Mouse (Mus musculus): Measurements from ENCODE around the gene Rccd1. TPM values are rescaled to one million over a fixed set of nuclear protein-coding genes. Genes with fewer than 3 reads are reported as not detected.
A peak's percentile ranks its signal among the peaks of the same experiment; 100 is the strongest.
"Not testable (repeated sequence)": the region's sequence is repeated elsewhere in the genome, so short reads cannot be mapped to it uniquely, and the experiment has no call there.

Rccd1 gene
- total RNA-seq, 2 experiments from 2014 or later = 11.3 to 14.3 TPM

- no peak for ATAC-seq (replicated peaks; ENCODE audit: poor library complexity)
These were observed 22.6 kb upstream of the Rccd1 start for GRCm38 (mm10) chr7:80346830-80347229.

DNA sequence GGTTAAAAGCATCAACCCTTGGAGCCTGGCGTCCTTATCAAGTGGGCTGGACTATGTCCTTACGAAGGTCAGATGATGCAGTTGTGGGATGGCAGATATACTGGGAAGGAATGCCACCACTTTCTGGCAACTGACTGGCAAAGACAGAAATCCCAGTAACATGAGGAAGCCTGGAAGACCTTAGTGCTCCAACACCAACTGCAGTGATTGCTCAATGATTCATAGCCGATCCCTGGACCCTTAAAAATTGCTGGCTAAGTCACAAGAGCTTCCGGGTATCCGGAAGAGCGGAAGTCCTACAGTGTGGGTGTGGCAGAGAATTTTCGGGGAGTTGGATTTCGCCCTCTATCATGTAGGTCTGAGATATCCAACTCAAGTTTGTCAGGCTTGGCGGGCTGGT, 21.9 kb upstream of the Rccd1 start:
- ATAC-seq (replicated peaks; ENCODE audit: poor library complexity) = no peak

DNA sequence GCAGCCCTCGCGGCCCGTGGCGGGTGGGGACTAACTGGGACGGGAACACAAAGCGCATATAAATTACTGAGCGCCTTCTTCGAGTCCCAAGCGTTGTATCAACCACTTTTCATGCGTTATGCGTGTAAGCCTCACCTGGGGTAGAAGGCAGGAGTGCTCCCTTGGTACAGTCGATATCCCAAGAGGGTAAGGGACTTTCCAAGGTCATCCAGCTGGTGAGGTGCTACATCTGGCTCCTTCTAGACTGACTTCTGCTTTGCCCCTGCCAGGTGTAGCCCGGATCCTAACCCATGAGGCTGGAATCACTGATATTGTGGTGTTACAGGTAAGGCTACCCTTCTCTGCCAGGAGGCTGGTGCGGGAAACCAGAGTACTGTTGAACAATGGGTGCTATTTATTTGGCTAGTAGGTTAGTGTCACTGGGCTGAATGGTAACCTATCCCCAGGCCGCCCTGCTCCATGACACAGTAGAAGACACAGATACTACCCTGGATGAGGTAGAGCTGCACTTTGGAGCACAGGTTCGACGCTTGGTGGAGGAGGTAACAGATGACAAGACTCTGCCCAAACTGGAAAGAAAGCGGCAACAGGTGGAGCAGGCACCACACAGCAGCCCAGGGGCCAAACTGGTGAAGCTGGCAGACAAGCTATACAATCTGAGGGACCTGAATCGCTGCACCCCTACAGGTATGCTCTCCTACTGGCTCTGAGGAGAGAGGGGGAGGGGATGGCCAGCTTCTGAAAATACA, 19.2 kb upstream of the Rccd1 start:
- ATAC-seq (replicated peaks; ENCODE audit: poor library complexity) = no peak

DNA sequence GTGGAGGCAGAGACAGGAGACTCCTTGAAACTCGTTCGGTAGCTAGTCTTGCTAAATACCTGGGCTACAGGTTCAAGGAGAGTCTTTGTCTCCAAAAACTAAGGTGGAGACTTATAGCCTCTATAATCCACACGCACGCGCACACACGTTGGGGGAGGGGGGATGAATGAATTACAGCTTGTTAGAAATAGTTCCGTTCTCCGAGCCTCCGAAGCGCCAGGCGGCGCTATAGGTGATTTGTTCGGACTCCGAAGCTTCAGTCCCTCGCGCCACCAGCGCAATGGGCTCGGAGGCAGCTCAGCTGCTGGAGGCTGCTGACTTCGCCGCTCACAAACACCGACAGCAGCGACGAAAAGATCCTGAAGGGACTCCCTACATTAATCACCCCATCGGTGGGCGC, 18.6 kb upstream of the Rccd1 start, which contains the start of gene Hddc3:
TSS of gene Hddc3 (plus strand) at position 247 of the 400 bp plus-strand sequence.
- ATAC-seq (replicated peaks; ENCODE audit: poor library complexity) = peak; percentile 71

DNA sequence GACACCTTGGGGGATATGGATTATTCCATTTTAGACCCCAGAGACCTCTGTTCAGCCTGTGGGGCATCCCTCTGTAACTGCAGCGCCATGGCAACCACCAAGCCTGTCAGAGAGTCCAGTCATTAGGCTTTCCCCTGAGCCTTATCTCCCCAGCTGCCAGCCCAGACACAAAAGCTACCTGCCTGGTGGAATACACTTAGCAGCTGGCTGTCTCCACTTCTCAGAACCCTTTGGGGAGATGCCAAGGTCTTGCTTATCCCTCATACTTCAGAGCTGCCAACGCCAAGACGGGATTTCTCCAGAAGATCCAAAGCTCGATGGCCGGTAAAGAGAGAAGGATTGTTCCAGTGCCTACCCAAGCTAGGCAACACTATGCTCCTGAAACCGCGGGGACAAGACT, 17.5 kb upstream of the Rccd1 start:
- no peak for ATAC-seq (replicated peaks; ENCODE audit: poor library complexity)

DNA sequence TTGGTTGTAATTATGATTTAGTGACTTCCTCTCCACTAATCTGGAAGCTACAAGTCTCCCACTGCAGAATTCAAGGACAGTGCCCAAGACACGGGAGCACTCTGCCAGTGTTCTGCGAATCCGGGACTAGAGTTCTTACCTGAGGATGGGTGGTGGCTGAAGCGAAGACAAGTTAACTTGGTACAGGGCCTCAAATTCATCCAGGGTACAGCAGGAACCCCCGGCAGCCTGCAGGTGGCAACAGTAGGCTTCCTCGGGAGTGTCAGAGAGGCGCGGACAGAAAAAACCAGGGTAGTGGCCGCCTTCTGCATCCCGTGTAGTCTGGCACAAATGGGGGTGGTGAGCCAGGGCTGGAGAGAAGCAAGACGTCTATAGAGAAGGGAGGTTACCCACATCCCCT, 16.5 kb upstream of the Rccd1 start, which contains the start of gene Unc45a:
TSS of gene Unc45a (minus strand) at position 213 of the 400 bp plus-strand sequence.
- ATAC-seq (replicated peaks; ENCODE audit: poor library complexity) = peak; percentile 59

DNA sequence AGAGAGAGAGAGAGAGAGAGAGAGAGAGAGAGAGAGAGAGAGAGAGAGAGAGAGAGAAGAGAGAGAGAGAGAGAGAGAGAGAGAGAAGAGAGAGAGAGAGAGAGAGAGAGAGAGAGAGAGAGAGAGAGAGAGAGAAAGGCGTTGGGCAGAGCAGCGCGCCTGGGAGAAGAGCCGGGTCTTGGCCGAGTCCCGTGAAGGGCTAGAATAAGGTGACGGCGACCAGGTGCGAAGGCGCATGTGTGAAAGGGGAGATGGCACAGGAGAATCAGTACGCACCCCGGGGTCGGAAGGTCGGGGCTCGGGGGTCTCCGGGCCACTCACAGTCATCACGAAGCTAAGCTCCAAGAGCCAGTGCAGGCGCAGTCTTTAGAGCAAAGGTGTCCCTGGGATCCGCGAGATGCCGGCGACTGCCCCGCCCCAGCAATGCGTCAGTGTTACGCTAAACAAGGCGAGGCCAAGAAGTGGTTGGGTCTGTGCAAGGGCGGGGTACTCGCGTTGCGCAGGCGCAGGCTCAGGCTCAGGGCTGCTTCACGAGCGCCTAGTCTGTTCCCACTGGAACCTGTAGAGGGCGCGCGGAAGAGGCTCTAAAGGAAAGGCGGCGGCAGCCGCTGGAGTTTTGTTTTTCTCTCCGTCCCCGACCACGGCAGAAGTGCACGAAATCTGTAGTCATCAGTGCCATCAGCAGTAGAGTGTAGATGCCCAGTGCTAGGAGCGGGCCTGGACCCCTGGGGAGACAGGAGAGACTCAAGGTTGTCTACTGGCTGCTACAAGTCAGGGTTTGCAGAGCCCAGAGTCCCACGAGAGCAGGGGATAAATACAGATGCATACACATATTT, 15.8 kb upstream of the Rccd1 start:
- ATAC-seq (replicated peaks; ENCODE audit: poor library complexity) = peak; percentile 83

DNA sequence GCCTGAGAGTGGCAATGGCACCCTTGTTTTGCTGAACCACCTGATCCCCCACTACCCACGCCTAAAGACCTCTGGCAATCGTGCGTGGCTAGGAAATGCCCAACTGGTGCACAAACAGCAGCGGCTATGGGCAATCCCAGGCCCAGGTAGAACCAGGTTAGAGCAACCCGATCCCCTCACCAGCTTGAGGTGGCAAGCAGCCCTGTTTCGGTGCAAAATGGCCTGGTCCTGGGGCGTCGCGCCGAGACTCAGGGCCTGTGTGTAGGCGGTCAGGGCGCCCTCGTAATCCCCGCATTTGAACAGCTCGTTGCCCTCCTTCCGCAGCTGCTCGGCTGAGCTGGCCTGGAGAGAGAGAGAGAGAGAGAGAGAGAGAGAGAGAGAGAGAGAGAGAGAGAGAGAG, 15.1 kb upstream of the Rccd1 start:
- ATAC-seq (replicated peaks; ENCODE audit: poor library complexity) = no peak

DNA sequence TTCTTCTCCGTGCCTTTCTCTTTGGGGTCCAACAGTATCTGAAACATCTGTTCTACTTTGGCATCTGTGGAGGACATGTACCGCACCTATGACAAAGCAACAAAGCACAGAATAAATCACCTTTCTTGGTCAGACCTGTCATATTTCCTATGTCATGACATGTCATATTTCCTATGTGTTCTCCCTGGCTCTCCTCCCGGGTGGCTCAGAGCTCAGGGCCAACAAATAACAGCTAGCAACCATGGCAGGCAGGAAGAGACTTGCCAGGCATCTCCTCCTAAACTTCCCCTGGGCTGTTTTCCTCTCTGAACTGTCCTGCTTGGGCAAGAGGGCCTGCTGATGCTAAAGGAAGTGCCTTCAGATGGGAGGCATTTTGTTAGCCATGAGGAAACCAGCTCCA, 12.7 kb upstream of the Rccd1 start:
- ATAC-seq (replicated peaks; ENCODE audit: poor library complexity) = no peak

DNA sequence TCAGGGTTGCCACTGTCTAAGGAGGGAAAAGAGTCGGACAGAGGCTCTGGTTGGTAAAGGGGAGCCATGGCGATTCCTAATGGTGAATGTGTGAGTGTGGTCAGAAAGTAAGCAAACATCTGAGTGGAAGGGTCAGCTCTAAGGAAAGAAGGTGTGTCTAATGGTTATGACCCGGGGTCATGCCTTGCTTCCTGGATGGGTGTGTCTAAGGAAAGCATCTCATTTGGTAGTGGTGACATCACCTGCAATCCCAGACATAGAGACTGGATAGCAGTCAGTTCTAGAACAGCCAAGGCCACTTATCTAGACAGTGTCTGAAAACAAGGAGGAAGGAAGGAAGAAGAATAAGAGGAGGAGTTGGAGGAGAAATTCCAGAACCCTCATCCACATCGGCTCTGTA, 10.6 kb upstream of the Rccd1 start:
- ATAC-seq (replicated peaks; ENCODE audit: poor library complexity) = no peak

DNA sequence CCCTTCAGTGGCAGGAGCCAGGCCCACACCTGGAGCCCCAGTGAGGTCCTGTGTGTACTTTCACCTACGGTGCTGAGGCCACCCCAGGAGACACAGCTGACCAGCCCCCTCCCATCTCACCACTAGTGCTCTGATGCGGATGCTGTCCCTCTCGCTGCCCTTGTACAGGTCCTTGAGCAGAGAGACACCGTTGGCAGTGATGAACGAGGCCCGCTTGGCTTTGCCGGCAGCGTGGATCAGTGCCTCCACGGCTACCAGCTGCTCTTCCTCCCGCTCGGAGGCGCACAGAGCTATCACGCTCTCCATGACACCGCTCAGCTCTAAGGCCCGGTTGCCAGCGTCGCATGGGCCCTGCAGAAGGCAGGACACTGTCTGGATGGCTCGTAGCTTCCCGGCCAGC, 7.2 kb upstream of the Rccd1 start:
- ATAC-seq (replicated peaks; ENCODE audit: poor library complexity) = no peak

DNA sequence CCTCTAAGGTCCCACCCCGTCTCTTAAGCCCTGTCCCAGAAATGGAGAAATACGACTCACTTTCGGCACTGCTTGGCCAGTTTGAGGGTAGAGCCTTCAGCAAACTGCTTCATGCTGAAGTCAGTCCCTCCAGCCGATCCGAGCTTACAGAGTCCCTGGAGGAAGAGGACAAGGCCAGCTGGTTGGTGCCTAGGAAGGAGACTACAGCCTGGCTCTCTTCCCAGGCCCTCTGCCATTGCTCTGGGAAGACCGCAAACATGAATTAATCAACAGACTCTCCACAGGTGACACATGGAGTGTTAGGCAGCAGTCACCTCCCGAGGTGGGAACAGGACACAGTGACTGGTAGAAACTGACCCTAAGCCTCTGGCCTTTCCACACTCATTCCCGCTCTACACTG, 6.0 kb upstream of the Rccd1 start:
- no peak for ATAC-seq (replicated peaks; ENCODE audit: poor library complexity)

- ATAC-seq (replicated peaks; ENCODE audit: poor library complexity) = no peak
These were observed 1.8 kb upstream of the Rccd1 start for GRCm38 (mm10) chr7:80326076-80326475.

- no peak for ATAC-seq (replicated peaks; ENCODE audit: poor library complexity)
These were observed 1.1 kb upstream of the Rccd1 start for GRCm38 (mm10) chr7:80325292-80325868.

- not testable (repeated sequence) for ATAC-seq (replicated peaks; ENCODE audit: poor library complexity)
These were observed 514 bp upstream of the Rccd1 start for GRCm38 (mm10) chr7:80324816-80325119.

- ATAC-seq (replicated peaks; ENCODE audit: poor library complexity) = no peak
These were observed 918 bp downstream of the Rccd1 start for GRCm38 (mm10) chr7:80323336-80323735.

DNA sequence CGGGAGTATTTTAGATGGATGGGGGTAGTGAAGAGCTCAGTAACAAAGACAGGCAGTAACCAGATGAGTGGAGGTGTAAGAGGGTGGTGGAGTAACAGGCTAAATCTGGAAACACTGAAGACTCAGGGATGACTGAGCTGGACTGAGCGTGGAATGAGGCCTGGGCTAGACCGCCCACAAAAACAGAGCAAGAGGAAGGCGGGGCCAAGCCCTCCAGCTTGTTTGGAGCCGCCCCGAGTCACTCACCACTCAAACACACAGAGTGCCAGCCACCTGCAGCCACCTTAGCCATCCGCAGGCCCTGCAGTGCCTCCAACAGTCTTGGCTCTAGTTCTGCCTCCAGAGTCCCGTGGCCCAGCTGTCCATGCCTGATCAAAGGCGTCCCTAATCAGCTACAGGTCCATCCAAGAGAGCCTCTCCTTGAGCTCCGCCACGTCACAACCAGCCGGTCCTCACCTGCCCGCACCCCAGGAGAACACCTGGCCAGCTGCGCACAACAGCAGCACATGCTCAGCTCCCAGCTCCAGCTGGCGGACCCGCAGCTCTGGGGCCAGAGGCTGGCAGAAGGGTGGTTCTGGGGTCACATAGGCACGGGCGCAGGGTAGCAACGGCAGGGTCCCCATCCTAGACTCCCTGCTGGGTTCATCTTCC, 4.3 kb downstream of the Rccd1 start:
- ATAC-seq (replicated peaks; ENCODE audit: poor library complexity) = no peak

- ATAC-seq (replicated peaks; ENCODE audit: poor library complexity) = no peak
These were observed 5.6 kb downstream of the Rccd1 start for GRCm38 (mm10) chr7:80318670-80319069.

- peak; percentile 47; the same call in 1 of the 2 replicates for ATAC-seq (replicated peaks; ENCODE audit: poor library complexity)
These were observed 6.7 kb downstream of the Rccd1 start for GRCm38 (mm10) chr7:80317439-80318115.

GRCm38 (mm10) chr7:80315733-80316132, 8.5 kb downstream of the Rccd1 start:
- ATAC-seq (replicated peaks; ENCODE audit: poor library complexity) = no peak

- no peak for ATAC-seq (replicated peaks; ENCODE audit: poor library complexity)
These were observed 13.5 kb downstream of the Rccd1 start for GRCm38 (mm10) chr7:80310771-80311170.
